Mouse (Mus musculus) E14TG2a.4 (cell line): ENCODE data around the gene Tanc2.

Source experiments
- CTCF ChIP-seq: conservative IDR thresholded peaks from 2 replicates; pipeline ENCODE4 v1.5.1; 2014; ENCODE audit warnings: low read length
- NANOG ChIP-seq: IDR thresholded peaks from 2 replicates; pipeline ENCODE4 v1.6.1; 2014; ENCODE audit warnings: borderline replicate concordance, low read length, mixed read lengths
- POU5F1 ChIP-seq: IDR thresholded peaks from 2 replicates; pipeline ENCODE4 v1.6.1; 2014; ENCODE audit warnings: low read length, borderline replicate concordance

DNA sequence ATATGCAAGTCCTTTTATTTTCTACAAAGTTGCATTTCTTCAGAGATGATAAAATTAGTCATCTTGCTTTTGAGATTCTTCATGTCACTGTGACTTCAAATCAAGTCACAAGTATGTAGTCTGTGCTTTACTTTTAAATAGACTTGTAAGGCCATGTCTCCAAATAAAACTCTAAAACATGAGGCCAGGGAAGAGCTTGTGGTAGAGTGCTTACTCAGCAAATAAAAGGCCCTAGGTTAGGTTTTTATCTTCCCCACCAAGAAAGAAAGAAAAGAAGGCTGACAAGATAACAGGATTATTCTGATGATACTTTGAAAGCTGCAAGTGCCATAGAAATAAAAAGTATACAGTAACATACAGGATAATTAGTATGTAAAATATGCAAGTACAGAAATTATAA, 188.0 kb downstream of the Tanc2 start:
- TF ChIP-seq CTCF (no peak), NANOG (no peak), POU5F1 (no peak)
